Mouse (Mus musculus) spleen, adult 12 weeks (tissue): ENCODE results near the gene Camsap3.

Experiments used
- DNase-seq: peaks from one replicate; pipeline ENCODE4 v3.0.0; 2022; ENCODE audit warnings: low spot score

Camsap3 gene

GRCm38 (mm10) chr8:3656725-3657381 is 69.8 kb downstream of the Camsap3 start:
- DNase-seq, result no peak
